Mouse (Mus musculus): ENCODE results near the gene Ufsp1.
A peak's percentile ranks its signal among the peaks of the same experiment; 100 is the strongest.
"Not testable (repeated sequence)": the region's sequence is repeated elsewhere in the genome, so short reads cannot be mapped to it uniquely, and the experiment has no call there.

The Ufsp1 gene

GRCm38 (mm10) chr5:137293839-137294743, at the start of gene Ufsp1:
Ufsp1 (plus strand) TSS chr5:137294629.
- peak; percentile 91 for DNase-seq (ENCODE audit: low spot score)

GRCm38 (mm10) chr5:137263897-137264720, 30.3 kb upstream of the Ufsp1 start:
- DNase-seq (ENCODE audit: low spot score): no peak

GRCm38 (mm10) chr5:137264787-137265186, 29.6 kb upstream of the Ufsp1 start:
- DNase-seq (ENCODE audit: low spot score): no peak

GRCm38 (mm10) chr5:137268131-137268910, 26.1 kb upstream of the Ufsp1 start:
- DNase-seq (ENCODE audit: low spot score): no peak

GRCm38 (mm10) chr5:137277360-137278342, 16.8 kb upstream of the Ufsp1 start:
- DNase-seq (ENCODE audit: low spot score): no peak

- DNase-seq (ENCODE audit: low spot score): not testable (repeated sequence)
Measured at GRCm38 (mm10) chr5:137284411-137284810, 10.0 kb upstream of the Ufsp1 start.

GRCm38 (mm10) chr5:137285045-137285444, 9.4 kb upstream of the Ufsp1 start:
- no peak for DNase-seq (ENCODE audit: low spot score)

GRCm38 (mm10) chr5:137285986-137286385, 8.4 kb upstream of the Ufsp1 start:
- DNase-seq (ENCODE audit: low spot score): no peak

- DNase-seq (ENCODE audit: low spot score): peak; percentile 53
Measured at GRCm38 (mm10) chr5:137286655-137287031, 7.8 kb upstream of the Ufsp1 start.

GRCm38 (mm10) chr5:137287032-137287952, 7.1 kb upstream of the Ufsp1 start, which contains the start of gene Ache:
Ache (plus strand) TSS chr5:137287519.
- DNase-seq (ENCODE audit: low spot score): no peak

GRCm38 (mm10) chr5:137287953-137288743, 6.3 kb upstream of the Ufsp1 start:
- DNase-seq (ENCODE audit: low spot score): no peak

GRCm38 (mm10) chr5:137288999-137289470, 5.4 kb upstream of the Ufsp1 start:
- no peak for DNase-seq (ENCODE audit: low spot score)

- no peak for DNase-seq (ENCODE audit: low spot score)
Measured at GRCm38 (mm10) chr5:137289591-137290365, 4.7 kb upstream of the Ufsp1 start.

GRCm38 (mm10) chr5:137290677-137291076, 3.8 kb upstream of the Ufsp1 start:
- DNase-seq (ENCODE audit: low spot score): no peak

- DNase-seq (ENCODE audit: low spot score): no peak
Measured at GRCm38 (mm10) chr5:137291381-137291926, 3.0 kb upstream of the Ufsp1 start.

GRCm38 (mm10) chr5:137293282-137293681, 1.1 kb upstream of the Ufsp1 start:
- DNase-seq (ENCODE audit: low spot score): peak; percentile 76

GRCm38 (mm10) chr5:137294744-137295093, 290 bp downstream of the Ufsp1 start:
- DNase-seq (ENCODE audit: low spot score): no peak

- DNase-seq (ENCODE audit: low spot score): no peak
Measured at GRCm38 (mm10) chr5:137295296-137295695, 867 bp downstream of the Ufsp1 start.

Data from ovary, adult 18-20 months (tissue).